ENCODE assay signal across 9 mouse cellular contexts in genomic region chr14:72516376-72516775, GRCm38 (mm10). TPM values are rescaled to one million over a fixed set of nuclear protein-coding genes. Genes with fewer than 3 reads are reported as not detected.
DNase-seq lines count a peak whose midpoint lies in the region; ATAC-seq and TF ChIP-seq lines count a peak whose summit lies in the region.
"Had no signal": no experiment of that assay in that cellular context is flagged by ENCODE, and none has a peak within 500 bp of the region (broad histone marks: within the 10 kb centered on the region; RNA-seq: fewer than 3 reads in every experiment).

No protein-coding gene starts in this region.

- H3K4me2 ChIP-seq in intestine, postnatal 0 days (replicated peaks; ENCODE audit: low read depth), result no peak overlapping the region
- H3K4me2 ChIP-seq in intestine, embryonic 15.5 days (replicated peaks), result no peak overlapping the region
- peak overlapping the region; percentile 30; the same call in 1 of the 2 replicates for H3K4me2 ChIP-seq in heart, embryonic 16.5 days (ENCODE audit: low read depth, low read length)
- H3K4me2 ChIP-seq: embryonic facial prominence, embryonic 12.5 days had no signal

- peak; percentile 86 for TF ChIP-seq CTCF in intestine, postnatal 0 days (IDR thresholded peaks at IDR 0.05; ENCODE audit: low read depth)
- peak; percentile 60 for TF ChIP-seq CTCF in E14TG2a.4 (conservative IDR thresholded peaks at IDR 0.05; ENCODE audit: low read length)

- intact Hi-C loops in left cerebral cortex, postnatal 4 days (cut with DNase I), result loop anchor here (10.0 kb wide), 1 partner anchor 142 kb away; no protein-coding TSS in a partner anchor

- no peak for ATAC-seq in intestine, postnatal 0 days
- no peak for ATAC-seq in intestine, embryonic 15.5 days
- ATAC-seq in heart, embryonic 16.5 days (replicated peaks; ENCODE audit: extremely low read depth, insufficient read depth, low FRiP score), result no peak
- ATAC-seq in megakaryocyte, adult 5-6 weeks (ENCODE audit: poor library complexity, severe bottlenecking), result no peak

- 17% methylated on average over 5 of the region's 5 CpGs for WGBS in intestine, postnatal 0 days
- 25% methylated on average over 5 of the region's 5 CpGs for WGBS in intestine, embryonic 15.5 days
- 17% methylated on average over 5 of the region's 5 CpGs for WGBS in heart, embryonic 16.5 days

- no peaks in the 10 kb centered on the region for H3K4me1 ChIP-seq in intestine, postnatal 0 days (replicated peaks; ENCODE audit: control insufficient read depth, insufficient read depth, low read length)
- H3K4me1 ChIP-seq in intestine, embryonic 15.5 days (replicated peaks), result no peaks in the 10 kb centered on the region
- no peaks in the 10 kb centered on the region for H3K4me1 ChIP-seq in E14TG2a.4 (replicated peaks; ENCODE audit: low read depth, low read length)
- no peaks in the 10 kb centered on the region for H3K4me1 ChIP-seq in heart, embryonic 16.5 days (ENCODE audit: control insufficient read depth, insufficient read depth, low read length)
- H3K4me1 ChIP-seq: embryonic facial prominence, embryonic 12.5 days had no signal

- no peak overlapping the region for H3K4me3 ChIP-seq in intestine, postnatal 0 days (ENCODE audit: low read depth, low read length)
- no peak overlapping the region for H3K4me3 ChIP-seq in intestine, embryonic 15.5 days (replicated peaks)
- H3K4me3 ChIP-seq in E14TG2a.4 (replicated peaks; ENCODE audit: low read length), result no peak overlapping the region
- no peak overlapping the region for H3K4me3 ChIP-seq in heart, embryonic 16.5 days (ENCODE audit: low read length)
- H3K4me3 ChIP-seq: embryonic facial prominence, embryonic 12.5 days had no signal

- no peak overlapping the region for H3K9ac ChIP-seq in intestine, postnatal 0 days (ENCODE audit: low read depth, low read length)
- H3K9ac ChIP-seq in intestine, embryonic 15.5 days, result no peak overlapping the region
- no peak overlapping the region for H3K9ac ChIP-seq in heart, embryonic 16.5 days (ENCODE audit: low read length)
- H3K9ac ChIP-seq: embryonic facial prominence, embryonic 12.5 days had no signal

- H3K36me3 ChIP-seq in intestine, postnatal 0 days (ENCODE audit: control insufficient read depth, insufficient read depth), result no peaks in the 10 kb centered on the region
- H3K36me3 ChIP-seq in intestine, embryonic 15.5 days, result no peaks in the 10 kb centered on the region
- no peaks in the 10 kb centered on the region for H3K36me3 ChIP-seq in E14TG2a.4 (ENCODE audit: insufficient read depth, low read length)
- H3K36me3 ChIP-seq in heart, embryonic 16.5 days (ENCODE audit: control insufficient read depth, insufficient read depth), result no peaks in the 10 kb centered on the region
- H3K36me3 ChIP-seq: embryonic facial prominence, embryonic 12.5 days had no signal

- no peaks in the 10 kb centered on the region for H3K27me3 ChIP-seq in intestine, postnatal 0 days (replicated peaks; ENCODE audit: control insufficient read depth, insufficient read depth, low read length)
- no peaks in the 10 kb centered on the region for H3K27me3 ChIP-seq in intestine, embryonic 15.5 days (replicated peaks)
- H3K27me3 ChIP-seq in E14TG2a.4 (ENCODE audit: insufficient read depth, low read length), result no peaks in the 10 kb centered on the region
- no peaks in the 10 kb centered on the region for H3K27me3 ChIP-seq in heart, embryonic 16.5 days (ENCODE audit: control insufficient read depth, insufficient read depth, low read length)
- H3K27me3 ChIP-seq: embryonic facial prominence, embryonic 12.5 days had no signal

- peak; percentile 23 for DNase-seq in adrenal gland, postnatal 25 days
- peak; percentile 60 for DNase-seq in left cerebral cortex, postnatal 4 days
- DNase-seq in retina, adult 2 months (ENCODE audit: low read depth, low spot score), result peak; percentile 13

- no peaks in the 10 kb centered on the region for H3K9me3 ChIP-seq in intestine, postnatal 0 days (ENCODE audit: control insufficient read depth)
- H3K9me3 ChIP-seq in intestine, embryonic 15.5 days, result no peaks in the 10 kb centered on the region
- 0 out of 2 replicates have a peak, but pooled peaks cover 2% of the 10 kb centered on the region for H3K9me3 ChIP-seq in E14TG2a.4 (ENCODE audit: low read length)
- no peaks in the 10 kb centered on the region for H3K9me3 ChIP-seq in heart, embryonic 16.5 days (replicated peaks; ENCODE audit: control insufficient read depth, low read length)
- H3K9me3 ChIP-seq: embryonic facial prominence, embryonic 12.5 days had no signal

- no peak overlapping the region for H3K27ac ChIP-seq in intestine, postnatal 0 days (ENCODE audit: low read depth, low read length)
- no peak overlapping the region for H3K27ac ChIP-seq in intestine, embryonic 15.5 days
- H3K27ac ChIP-seq in heart, embryonic 16.5 days (ENCODE audit: low read length), result no peak overlapping the region
- H3K27ac ChIP-seq: embryonic facial prominence, embryonic 12.5 days had no signal

RNA-seq across cellular contexts. Expression of gene Gm9195, which starts 24.7 kb away (rescaled TPM):
- polyA plus RNA-seq in intestine, postnatal 0 days (2015; fragmentation: Nextera tagmentation; extraction: Ambion mirVana), result not detected in 2 replicates
- not detected in 2 replicates for polyA plus RNA-seq in intestine, embryonic 15.5 days (2015; fragmentation: Nextera tagmentation; extraction: Ambion mirVana)
- not detected in 2 replicates for total RNA-seq in adrenal gland, postnatal 25 days (2021)
- 0.01 TPM in 2 replicates for polyA plus RNA-seq in heart, embryonic 16.5 days (2015; fragmentation: Nextera tagmentation; extraction: Ambion mirVana)
- total RNA-seq in left cerebral cortex, postnatal 4 days (2021), result not detected
- total RNA-seq in megakaryocyte, adult 5-6 weeks (2015), result not detected in 2 replicates
- total RNA-seq in megakaryocyte, adult 5-6 weeks (2017), result not detected in 2 replicates
- polyA plus RNA-seq: embryonic facial prominence, embryonic 12.5 days had no signal
